Mouse (Mus musculus) CD4-positive, CD25-positive, alpha-beta regulatory T cell, adult 4 months (primary cell): ENCODE results near the gene Olfr1248. TPM values are rescaled to one million over a fixed set of nuclear protein-coding genes. Genes with fewer than 3 reads are reported as not detected.
"Not testable (repeated sequence)": the region's sequence is repeated elsewhere in the genome, so short reads cannot be mapped to it uniquely, and the experiment has no call there.

Experiments used
- ATAC-seq: one replicate; pipeline ENCODE4 v1.8.0; 2017
- polyA plus RNA-seq, 2 experiments: library from polyadenylated mRNA; unstranded; fragments of 100-300 nt; shearing (Covaris generic); gene quantifications; one replicate each; pipeline ENCODE4 v1.2.1; 2017

Gene Olfr1248
- not detected for polyA plus RNA-seq

DNA sequence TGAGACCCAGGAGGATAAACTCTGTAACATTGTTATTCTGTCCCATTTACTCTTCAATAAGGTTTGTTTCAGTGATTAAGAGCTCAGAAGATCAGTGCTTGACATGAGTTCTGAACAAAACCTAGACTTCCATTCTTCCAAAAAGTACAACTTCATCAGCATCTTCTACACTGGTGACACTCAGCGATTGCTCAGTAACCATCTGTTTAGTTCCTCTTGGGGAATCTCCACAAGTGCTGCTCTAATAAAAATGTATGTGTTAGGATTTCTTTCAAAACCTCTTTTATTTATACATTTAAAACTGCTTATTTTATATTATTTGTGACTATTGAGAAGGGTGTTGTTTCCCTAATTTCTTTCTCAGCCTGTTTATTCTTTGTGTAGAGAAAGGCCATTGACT lies at the start of gene Olfr1248:
TSS of gene Olfr1248 (minus strand) at position 101 of the 400 bp plus-strand sequence.
- not testable (repeated sequence) for ATAC-seq

DNA sequence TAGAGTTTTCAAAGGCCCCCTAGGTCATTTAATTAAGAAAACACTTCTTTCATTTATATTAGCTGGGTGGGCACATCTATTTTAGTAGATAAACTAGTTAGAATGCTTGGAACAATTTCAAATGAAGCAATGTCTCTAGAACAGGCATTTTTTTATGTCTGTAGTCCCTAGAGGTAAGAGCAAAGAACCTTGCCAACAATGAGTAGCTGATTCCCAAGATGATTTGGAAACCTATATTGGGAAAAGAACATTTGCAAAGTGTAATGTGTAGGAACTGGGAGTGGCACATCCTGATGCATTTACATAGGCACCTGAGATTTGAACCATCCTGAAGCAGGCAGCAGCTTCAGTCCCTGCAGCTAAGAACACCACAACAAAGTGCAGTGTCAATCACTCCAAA lies 43.3 kb upstream of the Olfr1248 start, which contains the start of gene Olfr1250:
TSS of gene Olfr1250 (minus strand) at position 101 of the 400 bp plus-strand sequence.
- ATAC-seq: no peak

DNA sequence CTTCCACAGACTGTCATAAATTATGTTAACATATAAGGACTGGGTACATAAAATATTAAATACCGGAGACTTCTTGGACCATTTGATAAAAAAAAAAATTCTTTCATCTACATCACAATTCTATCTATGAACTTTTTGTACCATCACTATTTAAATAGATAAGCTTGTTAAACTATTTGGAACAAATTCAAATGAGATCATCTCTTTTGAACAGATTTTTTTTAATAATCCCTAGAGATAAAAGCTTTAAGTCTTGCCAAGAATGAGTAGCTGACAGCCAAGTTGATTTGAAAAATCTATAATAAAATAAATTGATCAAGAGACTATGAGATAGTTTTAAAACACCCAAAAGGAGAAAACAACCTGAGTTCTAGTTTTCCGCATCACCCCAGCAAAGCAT lies 16.8 kb upstream of the Olfr1248 start, which contains the start of gene Olfr1249:
TSS of gene Olfr1249 (minus strand) at position 101 of the 400 bp plus-strand sequence.
- no peak for ATAC-seq

DNA sequence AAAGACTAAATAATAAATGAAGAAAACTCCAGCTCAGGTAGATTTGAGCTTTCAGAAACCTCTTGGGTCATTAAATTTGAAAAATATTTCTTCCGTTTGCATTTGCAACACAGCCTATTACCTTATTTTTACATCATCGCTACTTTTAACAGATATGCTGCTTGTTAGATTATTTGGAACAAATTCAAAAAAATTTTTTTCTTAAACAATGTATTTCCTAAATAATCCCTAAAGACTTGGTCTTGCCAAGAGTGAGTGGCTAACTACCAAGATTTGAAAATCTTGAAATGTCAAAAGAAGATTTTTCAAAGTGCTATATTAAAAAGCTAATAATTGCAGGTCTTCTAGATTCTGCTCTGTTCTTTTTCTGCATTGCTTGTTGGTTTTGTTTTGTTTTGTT lies 4.0 kb downstream of the Olfr1248 start, which contains the start of gene Olfr1247:
TSS of gene Olfr1247 (minus strand) at position 101 of the 400 bp plus-strand sequence.
- ATAC-seq: no peak

DNA sequence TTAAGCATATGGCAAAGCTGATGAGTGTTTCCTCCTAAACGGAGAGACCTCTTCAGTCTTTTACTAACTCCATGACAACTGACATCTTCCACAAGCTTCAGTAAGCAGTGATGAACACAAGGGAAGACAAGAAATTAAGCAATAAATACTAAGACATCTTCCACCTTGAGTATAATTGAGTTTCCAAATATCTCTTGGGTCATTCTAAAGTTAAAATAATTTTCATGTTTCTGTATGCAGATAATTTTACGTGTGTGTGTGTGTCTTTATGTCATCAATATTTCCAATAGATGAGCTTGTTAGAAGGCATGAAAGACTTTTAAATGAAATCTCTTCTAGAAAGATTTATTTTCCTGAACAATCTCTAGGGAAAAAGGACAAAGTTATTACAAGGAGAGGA lies 25.0 kb downstream of the Olfr1248 start, which contains the start of gene Olfr1246:
TSS of gene Olfr1246 (minus strand) at position 101 of the 400 bp plus-strand sequence.
- no peak for ATAC-seq

DNA sequence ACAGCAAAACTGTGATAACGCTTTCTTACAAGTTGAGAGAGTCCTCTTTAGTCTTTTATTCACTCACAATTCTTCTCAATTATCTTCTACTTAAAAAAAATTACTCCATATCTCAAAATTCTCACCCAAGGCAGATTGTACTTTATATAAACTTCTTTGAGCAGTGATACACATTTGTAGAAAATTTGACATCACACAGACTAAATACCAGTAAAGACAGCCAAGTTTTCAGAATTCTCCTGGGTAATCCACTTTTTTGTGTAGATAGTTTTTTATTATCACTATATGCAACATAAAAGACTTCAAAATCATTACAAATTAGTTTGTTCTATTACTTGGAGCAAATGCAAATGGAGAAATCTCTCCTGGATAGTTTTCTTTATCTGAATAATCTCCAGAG lies 39.7 kb downstream of the Olfr1248 start, which contains the start of gene Olfr1245:
TSS of gene Olfr1245 (minus strand) at position 101 of the 400 bp plus-strand sequence.
- no peak for ATAC-seq

Other genes starting within 250 kb of the Olfr1248 start
- not detected for gene Olfr1238, start 208.6 kb downstream of the Olfr1248 start, polyA plus RNA-seq
- gene Olfr1239, start 197.8 kb downstream of the Olfr1248 start, polyA plus RNA-seq: not detected
- gene Olfr1240, start 175.2 kb downstream of the Olfr1248 start, polyA plus RNA-seq: not detected
- not detected for gene Olfr1241, start 131.1 kb downstream of the Olfr1248 start, polyA plus RNA-seq
- not detected for gene Olfr1242, start 119.9 kb downstream of the Olfr1248 start, polyA plus RNA-seq
- not detected for gene Olfr1243, start 86.8 kb downstream of the Olfr1248 start, polyA plus RNA-seq
- gene Olfr1245, start 39.8 kb downstream of the Olfr1248 start, polyA plus RNA-seq: under 1 TPM in 1 of 2 experiments, not detected in 1; 0.23 TPM
- gene Olfr1246, start 25.1 kb downstream of the Olfr1248 start, polyA plus RNA-seq: not detected
- under 1 TPM in 1 of 2 experiments, not detected in 1; 0.05 TPM for gene Olfr1247, start 4.1 kb downstream of the Olfr1248 start, polyA plus RNA-seq
- not detected for gene Olfr1249, start 16.7 kb upstream of the Olfr1248 start, polyA plus RNA-seq
- not detected for gene Olfr1250, start 43.2 kb upstream of the Olfr1248 start, polyA plus RNA-seq
- not detected for gene Olfr1251, start 53.7 kb upstream of the Olfr1248 start, polyA plus RNA-seq
- gene Olfr1252, start 106.8 kb upstream of the Olfr1248 start, polyA plus RNA-seq: not detected
- gene Olfr1253, start 138.8 kb upstream of the Olfr1248 start, polyA plus RNA-seq: under 1 TPM in 1 of 2 experiments, not detected in 1; 0.34 TPM
- not detected for gene Olfr1254, start 175.4 kb upstream of the Olfr1248 start, polyA plus RNA-seq
- not detected for gene Olfr1255, start 193.8 kb upstream of the Olfr1248 start, polyA plus RNA-seq
- not detected for gene Olfr1256, start 223.3 kb upstream of the Olfr1248 start, polyA plus RNA-seq
- not detected for gene Olfr48, start 230.0 kb upstream of the Olfr1248 start, polyA plus RNA-seq